Mouse (Mus musculus) forebrain, embryonic 12.5 days (tissue): Measurements from ENCODE around the gene Uck2. TPM values are rescaled to one million over a fixed set of nuclear protein-coding genes. Genes with fewer than 3 reads are reported as not detected.

ENCODE experiments used
- microRNA-seq: library from miRNA; unstranded; fragments of <30 nt; microRNA quantifications from one replicate; pipeline ENCODE4, GENCODE M21; 2017
- polyA plus RNA-seq: library from polyadenylated mRNA; unstranded; fragments of >200 nt; fragmentation: Nextera tagmentation; extraction: Ambion mirVana; gene quantifications from 2 replicates; pipeline ENCODE4 v1.2.1, GENCODE M21; 2016

The Uck2 gene
- polyA plus RNA-seq, 1 experiment from 2014 or later = 123 TPM

Small RNA genes lying within 50 kb of the gene (microRNA-seq; reads per million reads assigned to microRNA genes)
- not detected for gene Mir6347

Other genes starting within 250 kb of the Uck2 start
- gene Tmco1, start 23.1 kb upstream of the Uck2 start, polyA plus RNA-seq = 68.3 and 70.9 TPM in 2 replicates
- 33.0 and 35.7 TPM in 2 replicates for gene Aldh9a1, start 64.7 kb upstream of the Uck2 start, polyA plus RNA-seq
- gene Mgst3, start 108.5 kb upstream of the Uck2 start, polyA plus RNA-seq = 37.9 TPM in 2 replicates
- not detected in 2 replicates for gene Lrrc52, start 181.5 kb upstream of the Uck2 start, polyA plus RNA-seq